Mouse (Mus musculus) heart, embryonic 10.5 days (tissue): ENCODE data around the gene Atg16l2. TPM values are rescaled to one million over a fixed set of nuclear protein-coding genes. Genes with fewer than 3 reads are reported as not detected.

Source experiments
- DNase-seq: peaks from one replicate; pipeline ENCODE4 v3.0.0-alpha.2; 2017; ENCODE audit warnings: low spot score
- H3K27ac ChIP-seq: fragments of 300-500 bp; sonication (generic); 2 replicates; pipeline ENCODE4 v1.5.1; 2016; ENCODE audit warnings: mild to moderate bottlenecking
- H3K27me3 ChIP-seq: fragments of 300-500 bp; sonication (generic); 2 replicates; pipeline ENCODE4 v1.6.1; 2016; ENCODE audit warnings: mild to moderate bottlenecking; ENCODE audit not compliant: poor library complexity, insufficient read depth, severe bottlenecking
- H3K36me3 ChIP-seq: fragments of 300-500 bp; sonication (generic); 2 replicates; pipeline ENCODE4 v1.6.1; 2016; ENCODE audit warnings: mild to moderate bottlenecking, moderate library complexity
- H3K4me1 ChIP-seq: fragments of 300-500 bp; sonication (generic); 2 replicates; pipeline ENCODE4 v1.6.1; 2016; ENCODE audit warnings: mild to moderate bottlenecking
- H3K4me3 ChIP-seq: fragments of 300-500 bp; sonication (generic); 2 replicates; pipeline ENCODE4 v1.5.1; 2016; ENCODE audit warnings: mild to moderate bottlenecking, moderate library complexity
- H3K9me3 ChIP-seq: fragments of 300-500 bp; sonication (generic); 2 replicates; pipeline ENCODE4 v1.6.1; 2016; ENCODE audit warnings: mild to moderate bottlenecking, moderate library complexity
- WGBS: fragments of 180-500 bp; shearing (Covaris S2); methylation state at CpG from one replicate; pipeline ENCODE4 v1.1.7; 2016; 5-methylcytosine and 5-hydroxymethylcytosine counted together
- polyA plus RNA-seq: library from polyadenylated mRNA; unstranded; fragments of >200 nt; fragmentation: Nextera tagmentation; extraction: Ambion mirVana; gene quantifications from 2 replicates; pipeline ENCODE4 v1.2.1, GENCODE M21; 2016

Atg16l2 gene
- polyA plus RNA-seq, 1 experiment from 2014 or later: 19.2 TPM

DNA sequence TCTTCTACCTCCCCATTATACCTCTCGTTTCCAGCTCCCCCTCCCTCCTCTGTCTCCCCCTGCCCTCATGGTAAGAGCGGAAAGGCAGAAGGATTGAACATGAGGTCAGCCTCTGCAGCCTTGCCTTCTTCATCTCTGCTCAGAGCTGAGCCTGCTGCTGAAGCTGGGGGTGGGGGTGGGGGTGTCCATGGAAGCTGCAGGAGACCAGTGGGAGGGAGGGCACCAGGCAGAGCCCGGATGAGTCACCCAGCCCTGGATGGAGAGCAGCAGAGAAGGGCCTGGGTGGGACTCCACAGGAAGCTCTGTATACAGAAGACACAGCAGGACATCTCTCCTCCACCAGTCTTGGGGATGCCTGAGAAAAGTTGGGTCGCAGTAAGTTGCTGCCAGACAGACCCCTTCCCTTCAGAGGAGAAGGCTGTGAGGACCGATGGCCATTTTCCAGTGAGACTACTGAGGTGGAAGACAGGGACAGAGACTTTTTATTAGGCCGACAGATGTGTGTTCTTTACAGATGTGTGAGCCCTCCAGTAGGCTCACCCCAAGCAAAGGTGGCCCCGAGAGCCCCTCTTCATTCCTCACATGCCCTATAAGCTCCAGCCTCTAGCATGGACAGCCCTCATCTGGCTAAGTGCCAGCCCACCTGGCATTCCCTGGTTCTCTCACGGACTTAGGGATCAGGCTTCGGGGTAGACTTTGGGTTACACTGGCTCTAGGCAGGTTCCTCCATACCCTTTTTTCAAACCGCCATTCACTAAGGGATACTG is 28.2 kb upstream of the Atg16l2 start:
- H3K9me3 ChIP-seq: no peaks in the 10 kb centered on the region
- peak; percentile 73 for DNase-seq
- peaks cover 22% of the 10 kb centered on the region for H3K4me1 ChIP-seq
- H3K36me3 ChIP-seq: 0 out of 2 replicates have a peak, but pooled peaks cover 3% of the 10 kb centered on the region
- no peak overlapping the region for H3K27ac ChIP-seq
- WGBS: 59% methylated on average over 10 of the region's 10 CpGs
- no peak overlapping the region for H3K4me3 ChIP-seq
- H3K27me3 ChIP-seq: peaks cover 56% of the 10 kb centered on the region

DNA sequence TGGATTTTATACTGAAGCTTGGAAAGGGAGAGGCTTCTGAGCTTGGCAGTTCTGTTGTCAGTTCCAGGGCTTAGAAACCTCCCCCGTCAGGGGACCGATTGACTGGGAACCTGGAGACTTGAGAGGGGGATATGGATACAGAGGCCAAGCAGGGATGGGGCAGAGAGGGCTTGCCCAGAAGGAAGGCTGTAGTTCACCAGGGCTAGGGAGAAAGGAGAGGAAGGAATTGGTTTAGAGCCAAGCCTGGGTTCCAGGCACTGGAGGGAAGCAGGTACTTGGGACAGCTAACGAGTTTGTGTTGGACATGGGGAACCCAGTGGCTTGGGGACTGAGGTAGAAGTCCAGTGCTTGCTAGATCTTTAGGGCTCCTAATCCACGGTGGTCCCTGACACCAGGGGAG is 27.6 kb upstream of the Atg16l2 start:
- Histone ChIP-seq H3K27ac (no peak overlapping the region), H3K9me3 (no peaks in the 10 kb centered on the region), H3K27me3 (peaks cover 58% of the 10 kb centered on the region), H3K36me3 (peaks cover 6% of the 10 kb centered on the region; the same call in 1 of the 2 replicates), H3K4me1 (peaks cover 21% of the 10 kb centered on the region), H3K4me3 (no peak overlapping the region)
- 74% methylated on average over 4 of the region's 4 CpGs for WGBS
- DNase-seq: peak; percentile 58

DNA sequence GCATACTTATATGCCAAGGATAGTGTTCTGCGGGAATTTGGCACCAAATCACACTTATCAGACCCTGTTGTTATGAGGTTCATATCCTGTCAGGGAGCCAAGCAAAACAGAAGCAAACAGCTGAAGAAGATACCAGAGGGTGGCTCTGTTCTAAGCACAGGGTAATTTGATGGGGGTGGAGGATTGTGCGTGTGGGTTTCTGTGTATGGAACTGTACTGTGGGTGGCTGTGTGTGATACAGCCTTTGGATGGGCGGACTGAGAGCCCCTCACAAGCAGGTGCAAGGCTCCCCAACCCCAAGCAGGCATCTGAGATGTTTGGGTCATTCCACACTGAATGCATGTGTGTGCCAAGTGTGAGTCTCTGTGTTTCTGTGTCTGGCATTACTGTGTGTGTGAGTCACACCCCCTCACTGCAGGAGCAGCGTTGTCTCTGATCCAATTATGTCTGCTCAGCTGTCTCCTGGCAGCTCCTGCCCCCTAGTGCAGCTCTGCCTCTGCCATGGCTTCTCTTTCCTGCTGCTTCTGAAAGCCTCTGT is 26.6 kb upstream of the Atg16l2 start:
- Histone ChIP-seq H3K27me3 (peaks cover 60% of the 10 kb centered on the region), H3K4me1 (peaks cover 30% of the 10 kb centered on the region), H3K36me3 (peaks cover 6% of the 10 kb centered on the region; the same call in 1 of the 2 replicates), H3K9me3 (no peaks in the 10 kb centered on the region), H3K4me3 (no peak overlapping the region), H3K27ac (no peak overlapping the region)
- peak; percentile 69 for DNase-seq
- WGBS: 64% methylated on average over 4 of the region's 4 CpGs

DNA sequence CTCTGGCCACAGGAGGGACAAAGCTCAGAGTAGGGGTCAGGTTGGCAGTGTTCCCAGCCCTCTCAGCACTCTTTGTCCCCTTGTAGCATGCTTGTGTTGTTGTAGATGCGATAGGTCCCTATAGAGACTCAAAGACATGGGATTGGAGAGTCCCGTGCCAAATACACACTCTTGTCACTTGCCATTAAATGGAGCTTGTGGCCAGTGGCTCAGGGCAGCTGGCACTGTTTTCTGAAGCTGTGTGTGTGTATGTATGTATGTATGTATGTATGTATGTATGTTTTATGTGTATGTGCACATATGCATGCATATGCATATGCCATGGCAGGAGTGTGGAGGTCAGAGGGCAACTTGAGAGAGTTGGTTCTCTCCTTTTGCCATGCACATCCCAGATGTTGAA is 25.7 kb upstream of the Atg16l2 start:
- 67% methylated on average over 2 of the region's 2 CpGs for WGBS

DNA sequence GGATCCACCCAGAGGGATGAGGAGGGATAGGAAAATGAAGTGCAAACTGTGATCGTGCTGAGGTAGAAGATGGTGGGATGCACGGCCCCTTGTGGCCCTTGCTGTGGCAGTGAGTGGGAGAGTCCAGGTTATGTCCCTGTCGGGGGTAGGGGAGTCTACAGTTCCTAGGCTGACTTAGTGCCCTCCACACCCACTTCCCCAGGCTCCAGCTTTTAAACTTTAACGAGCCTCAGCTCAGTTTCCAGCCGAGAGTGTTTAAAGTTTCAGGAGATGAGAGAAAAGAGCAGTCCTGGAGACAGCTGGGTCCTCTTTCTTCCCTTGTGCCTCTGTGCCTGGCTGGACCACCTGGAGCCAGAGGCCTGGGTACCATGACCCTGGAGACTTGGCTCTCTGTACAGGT is 25.2 kb upstream of the Atg16l2 start:
- peaks cover 43% of the 10 kb centered on the region for H3K4me1 ChIP-seq
- H3K27ac ChIP-seq: no peak overlapping the region
- no peak overlapping the region for H3K4me3 ChIP-seq
- WGBS: 60% methylated on average over 5 of the region's 5 CpGs
- peaks cover 69% of the 10 kb centered on the region for H3K27me3 ChIP-seq
- peaks cover 6% of the 10 kb centered on the region; the same call in 1 of the 2 replicates for H3K36me3 ChIP-seq
- DNase-seq: no peak
- H3K9me3 ChIP-seq: no peaks in the 10 kb centered on the region

More for the DNA sequence above, 25.7 kb upstream of the Atg16l2 start:
- no peaks in the 10 kb centered on the region for H3K9me3 ChIP-seq
- H3K36me3 ChIP-seq: peaks cover 6% of the 10 kb centered on the region; the same call in 1 of the 2 replicates
- DNase-seq: no peak
- H3K27ac ChIP-seq: no peak overlapping the region
- H3K4me1 ChIP-seq: peaks cover 38% of the 10 kb centered on the region
- H3K4me3 ChIP-seq: no peak overlapping the region
- peaks cover 64% of the 10 kb centered on the region for H3K27me3 ChIP-seq

DNA sequence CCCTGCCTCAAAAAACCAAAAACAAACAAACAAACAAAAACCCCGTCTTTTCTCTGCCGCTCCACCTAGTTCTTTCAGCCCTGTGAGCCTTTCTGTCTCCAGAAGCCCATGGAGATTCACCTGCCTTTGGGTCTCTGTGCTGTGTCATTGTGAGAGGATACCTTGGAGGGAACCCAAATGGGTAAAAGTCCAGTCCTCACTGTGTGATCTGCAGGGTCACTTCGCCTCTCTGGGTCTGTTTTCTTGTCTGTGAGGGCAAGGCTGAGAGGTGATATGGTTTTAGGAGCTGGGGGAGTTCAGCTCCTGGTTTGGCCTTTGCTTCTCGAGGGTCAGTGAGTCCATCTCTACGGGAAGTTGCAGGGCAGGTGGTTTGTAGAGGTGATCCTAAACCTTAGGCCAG is 24.0 kb upstream of the Atg16l2 start:
- peaks cover 77% of the 10 kb centered on the region for H3K27me3 ChIP-seq
- H3K4me1 ChIP-seq: peaks cover 55% of the 10 kb centered on the region
- 84% methylated on average over 5 of the region's 5 CpGs for whole genome bisulfite sequencing

DNA sequence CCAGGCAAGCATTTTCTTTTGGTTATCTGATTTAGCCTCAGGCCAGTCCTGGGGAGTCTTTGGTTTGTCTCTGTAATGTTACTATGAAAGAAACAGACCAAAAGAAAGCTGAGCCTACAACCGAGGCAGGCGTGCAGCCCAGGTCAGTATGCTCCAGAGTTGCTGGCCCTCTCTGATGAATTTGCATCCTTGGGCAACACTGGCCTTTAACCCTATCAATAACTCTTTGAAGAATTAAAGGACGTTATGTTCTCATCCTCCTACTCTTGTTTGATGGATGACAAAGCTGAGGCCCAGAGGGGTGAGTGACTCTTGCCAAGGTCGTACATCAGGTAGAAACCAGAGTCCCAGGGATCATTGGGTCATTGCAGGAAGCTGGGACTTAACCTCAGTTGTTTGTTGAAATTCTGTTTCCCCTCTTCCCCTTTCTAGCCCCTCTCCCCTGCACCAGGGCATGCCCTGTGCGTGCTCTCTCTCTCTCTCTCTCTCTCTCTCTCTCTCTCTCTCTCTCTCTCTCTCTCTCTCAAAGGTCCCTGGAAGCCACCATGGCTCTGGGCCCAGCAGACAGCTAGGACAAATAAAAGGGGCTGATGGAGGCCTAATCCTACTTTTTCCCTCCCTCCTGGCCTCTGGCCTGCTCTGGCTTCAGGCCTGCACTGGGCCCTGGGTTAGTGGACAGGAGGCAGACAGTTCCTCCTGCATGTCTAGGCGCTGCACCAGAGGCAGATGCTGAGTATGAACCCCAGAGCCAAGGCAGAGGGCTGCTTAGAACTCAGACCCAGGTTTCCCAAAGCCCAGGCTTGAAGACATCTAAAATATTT is 22.3 kb upstream of the Atg16l2 start:
- Histone ChIP-seq H3K4me1 (peaks cover 54% of the 10 kb centered on the region), H3K27ac (no peak overlapping the region), H3K9me3 (no peaks in the 10 kb centered on the region)

More for the DNA sequence above, 24.0 kb upstream of the Atg16l2 start:
- Histone ChIP-seq H3K9me3 (no peaks in the 10 kb centered on the region), H3K4me3 (no peak overlapping the region), H3K36me3 (peaks cover 6% of the 10 kb centered on the region; the same call in 1 of the 2 replicates), H3K27ac (no peak overlapping the region)
- peak; percentile 70 for DNase-seq

DNA sequence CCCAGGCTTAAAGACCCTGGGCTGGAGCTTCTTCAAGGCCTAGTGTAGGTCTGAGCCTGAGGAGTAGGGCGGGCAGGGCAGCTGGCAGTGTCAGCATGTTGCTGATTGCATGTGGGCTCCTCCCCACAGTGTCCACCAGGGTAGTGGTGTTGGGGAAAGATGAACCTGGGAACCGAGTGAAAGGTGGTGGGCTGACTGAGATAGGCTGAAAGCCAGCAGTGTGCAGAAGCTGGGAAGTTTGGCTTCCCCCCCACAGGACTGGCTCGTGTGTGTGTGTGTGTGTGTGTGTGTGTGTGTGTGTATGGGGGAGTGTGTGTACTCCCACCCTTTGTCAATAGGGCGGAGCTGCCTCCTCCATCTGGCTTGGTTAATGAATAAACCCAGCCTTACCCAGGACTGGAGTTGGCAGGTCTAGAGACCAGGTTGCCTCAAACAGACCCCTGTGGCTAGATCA is 21.1 kb upstream of the Atg16l2 start:
- H3K4me3 ChIP-seq: peak overlapping the region; percentile 84; the same call in 1 of the 2 replicates
- peak; percentile 72 for DNase-seq
- WGBS: 65% methylated on average over 4 of the region's 4 CpGs
- H3K36me3 ChIP-seq: peaks cover 3% of the 10 kb centered on the region; the same call in 1 of the 2 replicates
- peaks cover 56% of the 10 kb centered on the region for H3K4me1 ChIP-seq
- H3K27me3 ChIP-seq: peaks cover 81% of the 10 kb centered on the region
- H3K27ac ChIP-seq: 0 out of 2 replicates have a peak overlapping the region, but pooled peaks have one; percentile 87
- H3K9me3 ChIP-seq: no peaks in the 10 kb centered on the region

More for the DNA sequence above, 22.3 kb upstream of the Atg16l2 start:
- Histone ChIP-seq H3K36me3 (peaks cover 3% of the 10 kb centered on the region; the same call in 1 of the 2 replicates), H3K27me3 (peaks cover 74% of the 10 kb centered on the region), H3K4me3 (peak overlapping the region; percentile 15; the same call in 1 of the 2 replicates)
- DNase-seq: peak; percentile 61
- 68% methylated on average over 6 of the region's 6 CpGs for whole genome bisulfite sequencing

DNA sequence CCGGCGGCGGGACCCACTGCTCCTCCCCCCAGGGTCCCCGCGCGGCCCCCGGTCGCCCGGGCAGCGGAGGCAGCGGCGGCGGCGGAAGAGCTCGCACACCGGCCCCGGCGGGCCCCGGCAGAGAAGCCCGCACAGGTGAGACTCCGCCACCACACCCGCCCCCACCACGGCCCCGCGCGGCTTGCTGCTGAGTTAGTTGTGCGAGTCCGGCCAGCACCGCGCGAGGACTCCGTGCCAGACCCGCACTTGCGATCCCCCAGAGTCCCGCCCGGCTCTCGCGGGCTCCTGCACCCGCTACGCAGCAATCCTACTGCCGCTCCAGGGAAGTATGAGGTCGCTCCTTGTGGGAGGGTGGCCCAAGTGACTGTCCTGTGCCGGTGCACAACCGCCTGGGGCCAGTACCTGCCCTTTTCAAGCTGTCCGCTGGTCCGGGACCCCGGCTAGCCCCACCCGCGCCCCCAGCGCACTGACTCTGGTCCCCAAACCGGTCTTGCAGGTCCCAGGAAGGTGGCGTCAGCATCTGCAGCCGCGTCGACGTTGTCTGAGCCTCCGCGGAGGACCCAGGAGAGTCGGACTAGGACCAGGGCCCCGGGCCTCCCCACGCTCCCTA is 19.3 kb upstream of the Atg16l2 start:
- DNase-seq: peak; percentile 78
- H3K4me3 ChIP-seq: peak overlapping the region; percentile 84
- H3K36me3 ChIP-seq: peaks cover 3% of the 10 kb centered on the region; the same call in 1 of the 2 replicates
- peaks cover 73% of the 10 kb centered on the region for H3K27me3 ChIP-seq
- H3K9me3 ChIP-seq: no peaks in the 10 kb centered on the region
- H3K4me1 ChIP-seq: peaks cover 67% of the 10 kb centered on the region
- WGBS: 2% methylated on average over 50 of the region's 61 CpGs
- peak overlapping the region; percentile 87 for H3K27ac ChIP-seq

DNA sequence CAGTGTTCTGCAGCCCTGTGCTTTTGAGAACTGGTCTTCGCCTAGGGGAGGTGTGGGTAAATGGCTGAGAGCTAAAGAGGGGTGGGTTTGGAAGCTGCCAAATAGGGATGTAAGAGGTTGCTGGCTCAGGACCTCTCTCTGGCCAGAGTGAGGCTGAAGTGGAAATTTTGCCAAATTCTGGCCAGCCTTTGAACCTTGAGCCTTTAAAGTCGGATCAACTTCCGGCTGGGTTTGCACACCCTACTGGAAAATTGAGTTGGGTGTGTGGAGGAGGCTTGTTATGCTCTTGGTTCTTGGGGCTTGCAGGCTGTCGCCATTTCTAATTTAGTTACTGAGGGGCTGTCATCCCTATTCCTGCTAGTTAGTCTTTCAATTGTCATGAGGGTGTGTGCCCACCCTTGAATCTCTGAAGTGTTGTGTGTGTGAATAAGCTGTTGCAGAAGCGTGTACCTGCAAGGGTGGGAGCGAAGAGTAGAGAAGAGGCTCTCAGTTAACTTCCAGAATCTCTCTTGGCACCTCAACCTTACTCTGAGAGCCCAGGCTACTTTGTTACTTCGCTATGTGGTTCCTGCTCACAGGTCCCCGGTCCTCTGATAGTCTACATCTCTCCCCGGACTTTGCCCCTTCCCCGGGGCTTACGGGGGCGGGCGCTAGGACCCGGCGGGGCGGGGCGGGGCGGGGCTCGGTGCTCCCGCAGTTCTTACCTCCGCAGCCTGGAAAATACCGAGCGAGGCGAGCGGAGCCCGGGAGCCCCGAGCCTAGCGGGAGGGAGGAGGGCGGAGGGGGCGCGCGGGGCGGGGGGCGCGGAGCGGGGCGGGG is 18.6 kb upstream of the Atg16l2 start:
- H3K9me3 ChIP-seq: no peaks in the 10 kb centered on the region
- H3K4me3 ChIP-seq: peak overlapping the region; percentile 84
- WGBS: 5% methylated on average over 31 of the region's 37 CpGs
- peak; percentile 80 for DNase-seq
- peaks cover 3% of the 10 kb centered on the region; the same call in 1 of the 2 replicates for H3K36me3 ChIP-seq
- peak overlapping the region; percentile 87 for H3K27ac ChIP-seq
- peaks cover 67% of the 10 kb centered on the region for H3K27me3 ChIP-seq
- H3K4me1 ChIP-seq: peaks cover 67% of the 10 kb centered on the region

DNA sequence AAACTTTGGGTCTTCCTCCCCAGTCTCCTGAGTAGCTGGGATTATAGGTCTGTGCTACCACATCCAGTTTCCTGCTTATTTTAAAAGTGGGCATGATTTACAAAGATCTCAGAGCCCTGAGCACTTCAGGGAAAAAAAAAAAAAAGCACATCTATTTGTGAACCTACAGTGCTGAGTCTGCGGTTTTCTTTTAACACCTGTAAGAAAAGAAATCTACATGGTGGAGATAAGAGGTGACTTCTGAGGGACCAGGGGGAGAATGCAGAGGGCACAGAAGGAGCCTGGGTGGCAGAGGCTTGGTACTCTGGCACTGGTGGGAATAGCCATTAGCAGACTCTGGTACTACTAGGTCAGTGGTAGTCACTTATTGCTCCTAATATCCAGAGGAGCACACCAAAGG is 17.7 kb upstream of the Atg16l2 start:
- Histone ChIP-seq H3K27me3 (peaks cover 60% of the 10 kb centered on the region), H3K4me3 (no peak overlapping the region), H3K27ac (peak overlapping the region; percentile 87; the same call in 1 of the 2 replicates), H3K9me3 (no peaks in the 10 kb centered on the region), H3K4me1 (peaks cover 74% of the 10 kb centered on the region), H3K36me3 (no peaks in the 10 kb centered on the region)
- 79% methylated on average over 1 of the region's 1 CpGs for WGBS
- DNase-seq: no peak
